Mouse (Mus musculus) CD4-positive, CD25-positive, alpha-beta regulatory T cell, adult 9 weeks (primary cell): ENCODE measurements around the gene Cma2. TPM values are rescaled to one million over a fixed set of nuclear protein-coding genes. Genes with fewer than 3 reads are reported as not detected.

ENCODE experiments used
- polyA plus RNA-seq: library from polyadenylated mRNA; unstranded; fragments of 100-300 nt; shearing (Covaris generic); gene quantifications from one replicate; pipeline ENCODE4 v1.2.1, GENCODE M21; 2017

The Cma2 gene
- not detected for polyA plus RNA-seq

GRCm38 (mm10) chr14:55950346-55951030 lies at the start of gene Cma2:
Gene Cma2, plus strand, starts transcription at chr14:55950980.

GRCm38 (mm10) chr14:55944575-55944974 lies 6.2 kb upstream of the Cma2 start, which contains the start of gene Cma1:
Gene Cma1, minus strand, starts transcription at chr14:55944675.

DNA sequence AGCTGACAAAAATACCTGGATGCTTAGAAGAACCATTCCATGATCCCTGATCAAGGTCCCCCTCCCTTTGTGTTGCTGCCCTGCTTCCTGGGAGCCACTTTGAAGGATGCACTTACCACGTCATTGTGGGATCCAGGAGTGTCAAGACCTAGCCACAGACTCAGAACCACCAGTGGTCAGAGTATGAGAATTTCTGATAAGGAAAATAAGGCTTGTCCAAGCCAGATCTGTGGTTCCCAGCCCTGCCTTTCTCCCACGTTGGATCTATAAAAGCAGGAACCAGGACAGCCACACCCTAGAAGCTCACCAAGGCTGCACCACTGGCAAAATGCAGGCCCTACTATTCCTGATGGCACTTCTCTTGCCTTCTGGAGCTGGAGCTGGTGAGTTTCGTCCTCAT lies 66.9 kb downstream of the Cma2 start, which contains the start of gene Mcpt1:
Gene Mcpt1 (plus strand): TSS at position 301 of the 400 bp plus-strand sequence.

Other genes starting within 250 kb of the Cma2 start
- 0.26 TPM for gene Tgm1, start 237.1 kb upstream of the Cma2 start, polyA plus RNA-seq
- gene Rabggta, start 228.7 kb upstream of the Cma2 start, polyA plus RNA-seq, result 90.8 TPM
- 54.2 TPM for gene Dhrs1, start 205.3 kb upstream of the Cma2 start, polyA plus RNA-seq
- 12.1 TPM for gene Nop9, start 205.3 kb upstream of the Cma2 start, polyA plus RNA-seq
- gene Cideb, start 192.5 kb upstream of the Cma2 start, polyA plus RNA-seq, result not detected
- not detected for gene Ltb4r2, start 189.6 kb upstream of the Cma2 start, polyA plus RNA-seq
- gene Ltb4r1, start 185.0 kb upstream of the Cma2 start, polyA plus RNA-seq, result 1.4 TPM
- not detected for gene Adcy4, start 166.9 kb upstream of the Cma2 start, polyA plus RNA-seq
- gene Ripk3, start 162.1 kb upstream of the Cma2 start, polyA plus RNA-seq, result 79.6 TPM
- gene Nfatc4, start 127.8 kb upstream of the Cma2 start, polyA plus RNA-seq, result not detected
- gene Nynrin, start 97.0 kb upstream of the Cma2 start, polyA plus RNA-seq, result 1.7 TPM
- gene Cbln3, start 66.6 kb upstream of the Cma2 start, polyA plus RNA-seq, result 0.25 TPM
- gene Khnyn, start 66.0 kb upstream of the Cma2 start, polyA plus RNA-seq, result 90.5 TPM
- gene Sdr39u1, start 50.7 kb upstream of the Cma2 start, polyA plus RNA-seq, result 86.9 TPM
- gene Cma1, start 6.3 kb upstream of the Cma2 start, polyA plus RNA-seq, result not detected
- gene Mcpt1, start 67.0 kb downstream of the Cma2 start, polyA plus RNA-seq, result not detected
- not detected for gene Mcpt9, start 79.5 kb downstream of the Cma2 start, polyA plus RNA-seq
- not detected for gene Mcpt2, start 91.1 kb downstream of the Cma2 start, polyA plus RNA-seq
- not detected for gene Mcpt4, start 111.3 kb downstream of the Cma2 start, polyA plus RNA-seq
- not detected for gene Mcpt8, start 134.3 kb downstream of the Cma2 start, polyA plus RNA-seq
- gene Ctsg, start 151.6 kb downstream of the Cma2 start, polyA plus RNA-seq, result not detected
- not detected for gene Gzme, start 169.6 kb downstream of the Cma2 start, polyA plus RNA-seq
- gene Gzmd, start 181.6 kb downstream of the Cma2 start, polyA plus RNA-seq, result not detected
- not detected for gene Gzmg, start 208.6 kb downstream of the Cma2 start, polyA plus RNA-seq
- not detected for gene Gzmn, start 223.6 kb downstream of the Cma2 start, polyA plus RNA-seq